Mouse (Mus musculus) neutrophil, adult 5-6 weeks (primary cell): ENCODE measurements at regions not wholly inside any gene's neighbourhood (a gene's known extent, or its start where the extent isn't known, plus 50 kb on each side); places are given as distances from the start of the nearest gene placed in this dataset.

Source experiments
- ATAC-seq: fragments of 151-379, 151-347 bp; 2 replicates; pipeline ENCODE4 v1.8.0; 2017; ENCODE audit warnings: mild to moderate bottlenecking, moderate TSS enrichment; ENCODE audit not compliant: insufficient number of reproducible peaks, poor library complexity, low FRiP score, severe bottlenecking; ENCODE audit errors: extremely low read depth

- ATAC-seq: no peak
Observed at GRCm38 (mm10) chr2:136617138-136617537, 96.1 kb upstream of the Snap25 start.

GRCm38 (mm10) chr2:136618114-136618513 lies 95.1 kb upstream of the Snap25 start:
- no peak for ATAC-seq

- no peak for ATAC-seq
Observed at GRCm38 (mm10) chr2:136620309-136620708, 92.9 kb upstream of the Snap25 start.

- no peak for ATAC-seq
Observed at GRCm38 (mm10) chr2:136620969-136621368, 92.3 kb upstream of the Snap25 start.

GRCm38 (mm10) chr2:136623808-136624489 lies 89.3 kb upstream of the Snap25 start:
- ATAC-seq: no peak

- no peak for ATAC-seq
Observed at GRCm38 (mm10) chr2:136624490-136624850, 88.8 kb upstream of the Snap25 start.

GRCm38 (mm10) chr2:136646917-136647316 lies 66.3 kb upstream of the Snap25 start:
- ATAC-seq: no peak

- no peak for ATAC-seq
Observed at GRCm38 (mm10) chr2:136648606-136649005, 64.6 kb upstream of the Snap25 start.

GRCm38 (mm10) chr2:136650721-136651120 lies 62.5 kb upstream of the Snap25 start:
- ATAC-seq: no peak

GRCm38 (mm10) chr2:136652206-136653003 lies 60.8 kb upstream of the Snap25 start:
- ATAC-seq: peak; percentile 53; the same call in 1 of the 2 replicates
